Mouse (Mus musculus) cerebellum, postnatal 14 days (tissue): ENCODE measurements at regions not wholly inside any gene's neighbourhood (a gene's known extent, or its start where the extent isn't known, plus 50 kb on each side); places are given as distances from the start of the nearest gene placed in this dataset.
A peak's percentile ranks its signal among the peaks of the same experiment; 100 is the strongest.
"Not testable (repeated sequence)": the region's sequence is repeated elsewhere in the genome, so short reads cannot be mapped to it uniquely, and the experiment has no call there.

ENCODE experiments used
- DNase-seq, 2 experiments: peaks; one replicate each; pipeline ENCODE4 v3.0.0; 2021; ENCODE audit warnings: mixed read lengths in 2 of 2

DNA sequence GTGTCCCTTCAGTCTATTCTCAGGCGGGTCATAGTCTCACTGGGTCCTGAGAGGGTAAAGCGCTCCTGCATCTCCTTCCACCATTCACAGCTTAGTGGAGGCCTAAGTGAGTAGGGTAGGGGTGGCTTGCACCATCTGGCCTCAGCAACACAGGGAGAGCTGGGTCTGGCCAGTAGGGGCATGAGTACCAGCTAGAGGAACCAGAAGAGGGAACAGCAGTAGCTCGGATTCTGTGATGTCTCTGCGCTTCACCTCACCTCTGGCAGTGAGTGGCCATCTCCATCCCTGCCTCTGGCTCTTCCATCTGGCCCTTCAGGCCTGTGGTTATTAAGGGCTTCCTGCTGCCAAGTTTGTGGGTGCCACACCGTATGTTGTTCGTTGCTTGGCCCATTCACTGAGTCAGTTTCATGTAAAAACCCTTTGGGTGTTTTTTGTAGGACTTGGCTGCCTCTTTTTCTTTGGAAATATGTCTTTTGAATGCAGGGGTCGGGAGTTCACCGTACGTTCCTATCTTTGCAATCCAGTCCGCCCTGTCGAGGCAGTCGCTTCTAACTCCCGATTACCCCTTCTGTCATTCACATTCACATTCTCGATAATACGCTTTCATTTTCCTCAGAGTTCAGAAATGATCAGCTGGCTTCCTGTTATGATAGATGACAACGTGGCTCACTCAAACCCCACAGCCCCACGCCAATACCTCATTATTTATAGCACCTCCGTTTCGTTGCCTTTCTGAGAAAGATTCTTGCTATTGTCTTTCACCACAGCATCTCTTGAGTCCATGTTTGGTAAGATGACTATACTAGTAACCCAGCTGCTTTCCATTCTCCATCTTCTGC lies 99.4 kb upstream of the Mrps10 start:
- peak; percentile 51 to 58 for DNase-seq

DNA sequence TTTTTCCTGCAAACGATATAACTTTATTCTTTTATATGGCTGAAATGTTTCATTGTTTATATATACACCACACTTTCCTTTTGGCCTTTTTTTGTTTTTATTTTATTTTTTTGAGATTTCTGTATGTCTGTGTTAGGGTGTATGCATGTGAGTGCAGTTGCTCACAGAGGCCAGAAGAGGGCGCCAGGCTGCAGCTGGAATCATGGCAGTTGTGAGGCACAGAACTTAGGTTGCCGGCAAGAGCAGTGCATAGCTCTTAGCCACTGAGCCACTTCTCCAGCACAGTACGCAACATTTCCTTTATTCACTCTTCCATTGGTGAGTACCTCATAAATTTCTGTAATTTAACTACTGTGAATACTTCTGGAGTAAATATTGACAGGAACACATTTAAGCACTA lies 100.8 kb upstream of the Mrps10 start:
- DNase-seq, result no peak

- no peak for DNase-seq
Measured at GRCm38 (mm10) chr17:47267076-47267475, 101.6 kb upstream of the Mrps10 start.

GRCm38 (mm10) chr17:47266335-47266734 lies 102.4 kb upstream of the Mrps10 start:
- DNase-seq, result no peak

- DNase-seq, result no peak
Measured at GRCm38 (mm10) chr17:47262986-47263385, 105.7 kb upstream of the Mrps10 start.

- DNase-seq, result no peak
Measured at GRCm38 (mm10) chr17:47262141-47262540, 106.5 kb upstream of the Mrps10 start.

GRCm38 (mm10) chr17:47260976-47261375 lies 107.7 kb upstream of the Mrps10 start:
- no peak for DNase-seq

GRCm38 (mm10) chr17:47258296-47258695 lies 110.4 kb upstream of the Mrps10 start:
- no peak for DNase-seq

DNA sequence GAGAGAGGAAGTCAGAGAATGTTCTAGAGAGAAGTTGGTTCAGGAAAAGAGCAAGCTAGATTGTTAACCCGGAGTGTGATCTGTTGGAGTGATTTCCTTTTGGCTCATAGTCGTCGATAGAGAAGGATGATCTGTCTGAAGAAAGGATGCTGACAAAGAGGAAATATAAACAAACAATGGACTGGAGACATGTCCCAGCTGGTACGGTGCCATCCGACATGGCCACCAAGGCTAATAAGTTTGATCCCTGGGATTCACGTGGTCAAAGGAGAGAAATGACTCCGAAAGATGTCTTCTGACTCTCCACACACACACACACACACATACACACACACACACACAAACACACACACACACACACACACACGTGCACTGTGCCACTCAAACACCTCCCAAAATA lies 113.5 kb upstream of the Mrps10 start:
- DNase-seq, result no peak

DNA sequence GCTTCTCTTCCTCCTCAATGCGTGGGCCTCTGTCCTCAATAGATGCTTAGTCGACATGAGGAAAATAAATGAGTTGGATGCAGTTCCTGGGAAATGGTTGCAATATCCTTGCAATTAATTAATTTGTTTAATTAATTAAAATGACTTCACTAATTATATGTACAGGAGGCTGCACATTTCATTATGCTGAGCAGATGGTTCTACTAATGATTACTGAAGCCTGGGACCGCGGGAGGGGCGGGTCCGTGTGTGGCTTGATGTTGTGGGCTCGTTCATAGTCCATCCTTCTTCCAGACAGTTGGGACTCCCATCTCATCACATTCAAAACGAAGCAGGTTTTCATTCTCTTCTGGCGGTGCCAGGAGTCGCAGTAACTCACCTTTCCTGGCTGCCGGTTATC lies 114.7 kb upstream of the Mrps10 start:
- no peak for DNase-seq

GRCm38 (mm10) chr17:47250001-47250400 lies 118.7 kb upstream of the Mrps10 start:
- no peak for DNase-seq

- DNase-seq, result no peak
Measured at GRCm38 (mm10) chr17:47249176-47249575, 119.5 kb upstream of the Mrps10 start.

DNA sequence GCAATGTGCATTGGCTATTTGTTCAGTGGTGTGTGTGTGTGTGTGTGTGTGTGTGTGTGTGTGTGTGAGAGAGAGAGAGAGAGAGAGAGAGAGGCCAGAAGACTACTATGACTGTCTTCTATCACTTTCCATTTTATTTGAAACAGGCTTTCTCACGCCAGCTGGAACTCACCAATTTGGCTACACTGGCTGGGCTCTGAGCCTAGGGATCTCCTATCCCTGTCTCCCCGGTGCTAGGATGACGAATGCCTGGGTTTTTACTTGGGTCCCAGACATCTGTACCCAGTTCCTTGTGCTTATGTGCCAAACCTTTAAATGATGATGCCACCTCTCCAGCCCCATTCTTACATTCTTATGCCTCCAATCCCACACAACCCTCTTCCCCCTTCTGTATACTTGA lies 120.6 kb upstream of the Mrps10 start:
- DNase-seq, result peak; percentile 31 to 42

DNA sequence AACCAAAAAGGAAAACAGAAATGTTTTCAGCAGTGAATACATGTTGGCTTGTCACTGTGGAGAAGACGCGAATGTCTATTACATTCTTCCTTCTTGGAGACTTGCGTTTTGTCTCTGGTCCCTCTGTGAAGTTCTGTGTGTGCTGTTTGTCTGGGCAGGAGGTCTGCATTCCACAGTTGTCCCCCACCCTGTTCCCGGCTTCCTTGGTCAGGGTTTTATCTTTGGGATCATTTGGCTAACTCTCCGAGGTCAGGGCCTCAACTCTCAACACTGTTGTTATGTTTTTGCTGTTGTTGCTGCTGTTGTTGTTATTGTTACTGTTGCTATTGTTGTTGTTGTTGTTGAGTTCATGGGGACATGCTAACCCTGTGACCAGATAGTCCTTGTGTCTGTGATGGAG lies 121.2 kb upstream of the Mrps10 start:
- no peak for DNase-seq

DNA sequence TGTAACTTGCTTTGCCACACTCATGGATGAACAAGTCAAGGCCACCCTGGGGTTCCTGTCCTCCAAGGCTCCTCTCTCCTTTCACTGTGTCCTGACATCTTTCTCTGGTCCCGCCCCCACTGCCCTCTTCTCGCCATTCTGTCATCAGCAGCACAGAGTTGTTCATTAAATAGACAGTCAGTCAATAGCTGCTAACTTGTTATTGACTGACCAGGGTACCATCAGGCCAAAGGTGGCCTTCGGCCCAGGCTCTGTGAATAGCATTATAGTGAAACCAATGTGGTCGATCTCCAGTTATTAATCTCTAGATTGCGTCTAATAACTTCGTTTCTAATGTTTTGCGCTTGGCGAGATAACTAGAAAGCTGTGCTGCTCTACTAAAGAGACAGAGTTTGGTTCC lies 122.1 kb upstream of the Mrps10 start:
- no peak for DNase-seq

GRCm38 (mm10) chr17:47245635-47246034 lies 123.1 kb upstream of the Mrps10 start:
- DNase-seq, result no peak

GRCm38 (mm10) chr17:47239086-47239485 lies 129.6 kb upstream of the Mrps10 start:
- DNase-seq, result no peak

DNA sequence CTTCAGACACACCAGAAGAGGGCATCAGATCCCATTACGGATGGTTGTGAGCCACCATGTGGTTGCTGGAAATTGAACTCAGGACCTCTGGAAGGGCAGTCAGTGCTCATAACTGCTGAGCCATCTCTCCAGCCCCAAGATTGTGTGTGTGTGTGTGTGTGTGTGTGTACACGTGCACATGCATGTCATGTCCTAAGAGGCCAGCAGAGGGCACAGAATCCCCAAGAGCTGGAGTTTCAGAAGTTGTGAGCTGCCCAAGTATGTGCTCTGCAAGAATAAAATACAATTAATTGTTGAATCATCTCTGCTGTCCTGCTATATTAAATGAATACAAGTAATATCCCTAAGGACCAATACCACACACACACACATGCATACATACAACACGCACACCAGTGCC lies 130.8 kb upstream of the Mrps10 start:
- DNase-seq, result not testable (repeated sequence)

DNA sequence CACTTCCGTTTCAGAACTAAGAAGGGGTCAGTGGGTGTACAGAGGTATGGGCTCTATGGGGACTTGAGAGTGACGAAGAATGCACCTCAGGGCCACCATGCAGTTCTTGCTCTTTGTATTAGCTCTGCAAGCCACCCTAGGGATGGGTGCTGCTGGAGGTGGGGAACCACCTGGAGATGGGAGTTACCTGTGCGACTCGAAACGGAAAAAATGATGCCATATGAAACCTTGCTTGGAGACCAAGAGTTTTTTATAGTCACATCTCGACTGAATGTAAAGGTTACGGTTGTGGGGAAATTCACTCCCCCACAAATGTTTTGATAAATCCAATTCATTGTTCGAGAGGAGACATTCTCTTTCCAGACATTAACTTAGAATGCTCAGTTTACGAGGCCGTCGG lies 134.3 kb upstream of the Mrps10 start:
- no peak for DNase-seq

GRCm38 (mm10) chr17:47233003-47233678 lies 135.5 kb upstream of the Mrps10 start:
- no peak for DNase-seq

- peak in 1 of 2 experiments; percentile 13 for DNase-seq
Measured at GRCm38 (mm10) chr17:47230715-47231114, 138.0 kb upstream of the Mrps10 start.

GRCm38 (mm10) chr17:47226391-47226790 lies 142.3 kb upstream of the Mrps10 start:
- no peak for DNase-seq

DNA sequence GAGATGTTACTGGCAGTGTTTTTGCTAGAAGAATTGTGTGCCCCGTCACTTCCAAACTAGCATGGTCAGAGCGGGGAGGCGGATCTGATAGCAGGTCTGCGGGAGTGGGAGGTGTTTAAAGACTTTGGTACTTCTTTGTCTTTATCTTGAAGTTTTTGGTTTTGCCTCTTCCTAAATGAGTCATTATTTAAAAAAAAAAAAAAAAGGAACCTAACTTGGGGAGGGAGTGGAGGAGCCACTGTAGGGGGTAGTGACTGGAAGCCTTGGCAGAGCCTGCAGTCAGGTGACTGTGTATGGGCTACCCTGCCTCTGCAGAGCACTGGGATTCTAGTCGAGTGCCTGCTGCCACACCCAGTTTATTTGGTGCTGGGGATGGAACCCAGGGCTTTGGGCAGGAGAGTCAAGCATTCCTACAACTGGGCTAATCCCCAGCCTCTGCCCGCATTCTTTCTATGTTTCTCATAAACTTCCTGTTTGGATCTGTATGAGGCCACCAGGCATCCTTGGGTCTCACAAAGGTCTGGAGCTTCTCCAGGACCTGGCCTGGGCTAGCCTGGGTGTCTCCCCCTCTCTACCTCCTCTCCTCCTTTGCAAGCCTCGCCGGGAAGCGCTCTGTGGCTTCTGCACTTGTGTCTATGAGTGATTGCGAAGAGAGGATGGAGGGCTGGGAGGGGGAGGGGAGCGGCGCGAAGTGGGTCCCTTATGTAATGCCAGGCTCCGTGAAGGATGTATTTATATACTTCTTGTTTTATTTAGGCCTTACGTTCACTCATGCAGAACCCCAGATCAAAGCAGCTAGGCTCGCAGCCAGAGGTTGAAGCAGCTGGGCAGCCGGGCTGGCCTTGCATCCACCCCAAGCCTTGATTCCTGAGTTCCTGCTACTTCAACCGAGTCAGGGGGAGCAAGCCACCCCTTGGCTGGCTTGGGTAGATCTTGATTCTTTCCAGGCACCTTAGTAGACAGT lies 143.1 kb upstream of the Mrps10 start:
- peak in 1 of 2 experiments; percentile 5 for DNase-seq
